Mouse (Mus musculus): Measurements from ENCODE around the gene Olfr282.

Olfr282 gene

GRCm38 (mm10) chr15:98474958-98475357, 43.9 kb downstream of the Olfr282 start:
- no peak for DNase-seq (ENCODE audit: low spot score)

DNA sequence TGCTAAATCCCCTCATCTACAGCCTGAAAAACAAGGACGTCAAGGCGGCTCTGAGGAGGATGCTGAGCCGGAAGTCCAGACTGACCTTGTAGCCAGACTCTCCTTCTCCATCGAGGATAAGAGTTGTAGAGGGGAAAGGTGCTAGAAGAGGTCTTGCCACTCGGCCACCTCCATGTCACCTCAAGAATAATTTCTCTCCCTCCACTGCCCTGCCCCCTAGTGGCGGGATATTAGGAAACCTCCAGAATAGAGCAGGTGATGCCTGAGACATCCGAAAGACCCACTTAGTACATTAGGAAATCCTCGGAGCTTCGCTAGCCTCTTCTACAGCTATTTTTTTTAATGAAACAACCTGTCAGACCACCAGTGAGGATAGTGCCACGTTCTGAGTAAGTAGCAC, 44.4 kb downstream of the Olfr282 start:
- DNase-seq (ENCODE audit: low spot score), result no peak

DNA sequence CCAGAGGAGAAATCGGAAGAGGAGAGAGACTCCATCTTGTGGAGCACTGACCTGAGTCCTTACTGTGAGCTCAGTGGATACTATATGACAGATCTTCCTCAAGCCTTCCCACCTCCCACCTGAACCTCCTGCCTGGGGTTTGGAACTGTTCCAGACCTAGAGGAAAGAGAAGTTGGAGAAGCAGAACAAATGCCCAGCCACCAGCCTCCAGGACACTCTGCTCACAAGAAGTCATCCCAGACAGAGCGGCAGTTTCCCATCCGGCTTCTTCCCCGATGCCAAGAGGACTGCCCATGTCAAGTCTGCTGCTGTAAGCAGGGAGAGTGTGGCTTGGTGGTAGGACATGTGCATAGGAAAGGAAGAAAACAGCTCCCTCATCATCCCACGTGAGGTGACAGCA, 45.3 kb downstream of the Olfr282 start:
- DNase-seq (ENCODE audit: low spot score), result no peak

GRCm38 (mm10) chr15:98479568-98480102, 48.6 kb downstream of the Olfr282 start:
- DNase-seq (ENCODE audit: low spot score), result no peak

DNA sequence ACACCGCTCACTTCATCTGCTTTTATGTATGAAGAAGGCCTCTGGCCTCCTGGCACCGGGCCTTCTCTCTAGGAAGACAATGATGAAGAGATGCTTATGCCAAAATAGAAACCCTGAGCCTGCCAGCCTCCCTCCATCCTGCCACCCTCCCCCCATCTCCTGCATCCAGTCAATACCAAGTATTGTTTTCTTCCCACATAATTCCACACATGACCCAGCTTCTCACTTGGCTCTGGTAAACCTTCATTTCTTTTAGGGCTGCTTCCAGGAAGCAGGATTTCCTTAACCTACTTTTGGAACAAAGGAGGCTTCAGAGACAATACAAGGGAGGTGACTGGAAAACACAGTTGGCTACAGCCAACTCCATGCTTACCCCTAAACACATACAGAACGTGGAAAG, 51.7 kb downstream of the Olfr282 start, which contains the start of gene Lalba:
TSS of gene Lalba (minus strand) at position 21 of the 400 bp plus-strand sequence.
- no peak for DNase-seq (ENCODE audit: low spot score)

DNA sequence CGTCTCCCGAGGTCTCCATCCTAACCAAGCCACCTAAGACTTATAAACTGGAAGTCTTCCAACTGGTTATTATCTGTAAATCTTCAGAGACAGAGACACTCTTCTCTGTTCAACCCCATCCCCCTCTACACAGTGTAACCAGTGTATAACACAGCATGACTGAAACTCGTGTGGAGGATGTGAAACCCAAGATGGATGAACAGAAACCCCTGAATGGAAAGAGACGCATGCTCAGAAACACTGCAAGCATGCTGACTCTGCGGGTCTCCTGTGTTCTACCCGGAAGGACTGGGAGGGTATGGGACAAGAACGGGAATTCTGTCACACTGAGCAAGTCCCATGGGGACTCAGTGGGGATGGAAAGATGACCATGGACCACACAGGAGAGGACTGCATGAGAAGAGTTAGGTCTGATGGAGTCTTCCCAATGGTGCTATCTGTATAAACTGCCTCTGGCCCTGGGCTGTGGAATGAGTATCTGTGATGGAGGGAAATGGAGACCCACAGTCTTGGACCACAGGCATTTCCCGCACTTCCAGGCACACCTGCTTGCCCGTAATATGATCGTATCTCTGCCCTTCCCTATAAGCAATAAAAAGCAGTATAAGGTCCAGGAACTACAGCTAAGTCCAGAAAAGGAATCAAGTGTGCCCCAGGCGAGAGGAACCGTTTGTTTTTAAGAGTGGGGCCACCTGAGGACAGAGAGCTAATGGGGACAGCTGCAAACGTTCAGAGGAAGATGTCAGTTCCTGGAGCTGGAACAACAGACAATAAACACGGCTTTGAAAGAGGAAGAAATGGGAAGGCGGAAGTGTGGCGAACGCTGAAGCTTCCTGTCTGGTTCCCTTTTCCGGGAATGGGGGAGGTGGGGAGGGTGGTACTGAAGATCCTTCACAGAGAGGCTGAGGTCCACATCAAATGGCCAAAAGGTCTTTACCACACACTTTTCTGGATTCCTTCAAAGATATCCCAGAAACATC, 53.2 kb downstream of the Olfr282 start:
- DNase-seq (ENCODE audit: low spot score), result no peak

- DNase-seq (ENCODE audit: low spot score), result no peak
Measured at GRCm38 (mm10) chr15:98486433-98487021, 55.5 kb downstream of the Olfr282 start.

Measured in ovary, postnatal 10 days (tissue).